Mouse (Mus musculus) hindbrain, postnatal 0 days (tissue): Measurements from ENCODE around the gene Tmem242. TPM values are rescaled to one million over a fixed set of nuclear protein-coding genes. Genes with fewer than 3 reads are reported as not detected.

Source experiments
- ATAC-seq: fragments of 200-750 bp; cut with Nextera tagmentation; 2 replicates; pipeline ENCODE4 v1.8.0; 2017; ENCODE audit warnings: mild to moderate bottlenecking, moderate TSS enrichment, moderate library complexity
- DNase-seq: peaks from one replicate; pipeline ENCODE4 v3.0.0-alpha.2; 2015; ENCODE audit warnings: low spot score
- H3K27ac ChIP-seq: fragments of 300-500 bp; sonication (generic); 2 replicates; pipeline ENCODE4 v1.5.1; 2014; ENCODE audit warnings: mild to moderate bottlenecking
- H3K27me3 ChIP-seq: fragments of 300-500 bp; sonication (generic); 2 replicates; pipeline ENCODE4 v1.6.1; 2014; ENCODE audit warnings: low read length, mixed read lengths; ENCODE audit not compliant: insufficient read depth
- H3K36me3 ChIP-seq: fragments of 300-500 bp; sonication (generic); 2 replicates; pipeline ENCODE4 v1.6.1; 2014; ENCODE audit warnings: low read length, mixed read lengths; ENCODE audit not compliant: insufficient read depth
- H3K4me1 ChIP-seq: fragments of 300-500 bp; sonication (generic); 2 replicates; pipeline ENCODE4 v1.6.1; 2014; ENCODE audit warnings: antibody characterized with exemption, low read length, mixed read lengths; ENCODE audit not compliant: insufficient read depth
- H3K4me2 ChIP-seq: fragments of 300-500 bp; sonication (generic); 2 replicates; pipeline ENCODE4 v1.6.1; 2014; ENCODE audit warnings: low read depth, mild to moderate bottlenecking, low read length, moderate library complexity, mixed read lengths
- H3K4me3 ChIP-seq: fragments of 300-500 bp; sonication (generic); 2 replicates; pipeline ENCODE4 v1.5.1; 2014; ENCODE audit warnings: low read length
- H3K9ac ChIP-seq: fragments of 300-500 bp; sonication (generic); replicated peaks from 2 replicates; pipeline ENCODE4 v1.6.1; 2014; ENCODE audit warnings: mild to moderate bottlenecking, low read length, moderate library complexity, mixed read lengths
- H3K9me3 ChIP-seq: fragments of 300-500 bp; sonication (generic); 2 replicates; pipeline ENCODE4 v1.6.1; 2016; ENCODE audit warnings: low read length, mixed read lengths
- CTCF ChIP-seq: IDR thresholded peaks from 2 replicates; pipeline ENCODE4 v1.5.1; 2016; ENCODE audit warnings: antibody characterized with exemption, control low read depth, low read depth
- WGBS: fragments of 180-500 bp; shearing (Covaris S2); extraction: QIAGEN DNeasy Blood & Tissue Kit; methylation state at CpG from one replicate; pipeline ENCODE4 v1.1.7; 2014; 5-methylcytosine and 5-hydroxymethylcytosine counted together
- microRNA-seq, 2 experiments: library from miRNA; unstranded; fragments of <30 nt; microRNA quantifications; one replicate each; pipeline ENCODE4; 2016
- polyA plus RNA-seq: library from polyadenylated mRNA; unstranded; fragments of >200 nt; fragmentation: Nextera tagmentation; extraction: Ambion mirVana; gene quantifications from 2 replicates; pipeline ENCODE4 v1.2.1, GENCODE M21; 2015
- total RNA-seq: library from RNA; depleted of rRNA; stranded (reverse); fragments of >200 nt; gene quantifications from 2 replicates; pipeline ENCODE4 v1.2.3, GENCODE M21; 2014; rRNA removed

The Tmem242 gene
- total and polyA plus RNA-seq, 2 experiments from 2014 or later: 57.0 to 134 TPM

- no peaks in the 10 kb centered on the region for H3K27me3 ChIP-seq
- no peak for TF ChIP-seq CTCF
- H3K27ac ChIP-seq: no peak overlapping the region
- H3K9ac ChIP-seq: no peak overlapping the region
- no peaks in the 10 kb centered on the region for H3K4me1 ChIP-seq
- no peak for ATAC-seq
- H3K36me3 ChIP-seq: no peaks in the 10 kb centered on the region
- H3K9me3 ChIP-seq: no peaks in the 10 kb centered on the region
- 49% methylated on average over 7 of the region's 7 CpGs for WGBS
- H3K4me2 ChIP-seq: no peak overlapping the region
- no peak for DNase-seq
- H3K4me3 ChIP-seq: no peak overlapping the region
Observed at GRCm38 (mm10) chr17:5371521-5371920, 68.5 kb downstream of the Tmem242 start.

- no peak overlapping the region for H3K4me2 ChIP-seq
- no peak for TF ChIP-seq CTCF
- no peaks in the 10 kb centered on the region for H3K4me1 ChIP-seq
- H3K27me3 ChIP-seq: no peaks in the 10 kb centered on the region
- no peaks in the 10 kb centered on the region for H3K36me3 ChIP-seq
- 63% methylated on average over 4 of the region's 4 CpGs for WGBS
- H3K27ac ChIP-seq: no peak overlapping the region
- DNase-seq: no peak
- ATAC-seq: no peak
- H3K4me3 ChIP-seq: no peak overlapping the region
- no peaks in the 10 kb centered on the region for H3K9me3 ChIP-seq
- no peak overlapping the region for H3K9ac ChIP-seq
Observed at GRCm38 (mm10) chr17:5371032-5371431, 69.0 kb downstream of the Tmem242 start.

- Histone ChIP-seq H3K27ac (no peak overlapping the region), H3K9ac (no peak overlapping the region), H3K9me3 (no peaks in the 10 kb centered on the region), H3K27me3 (no peaks in the 10 kb centered on the region), H3K4me3 (no peak overlapping the region), H3K4me2 (no peak overlapping the region), H3K36me3 (no peaks in the 10 kb centered on the region), H3K4me1 (no peaks in the 10 kb centered on the region)
- peak; percentile 29; the same call in 1 of the 2 replicates for ATAC-seq
- no peak for DNase-seq
- WGBS: 65% methylated on average over 8 of the region's 8 CpGs
- TF ChIP-seq CTCF: no peak
Observed at GRCm38 (mm10) chr17:5365992-5366398, 74.1 kb downstream of the Tmem242 start.

Small RNA genes lying within 50 kb of the gene (microRNA-seq; reads per million reads assigned to microRNA genes)
- 0 reads per million in 2 experiments for gene Gm22475

Other genes starting within 250 kb of the Tmem242 start
- gene Ldhal6b, start 21.5 kb downstream of the Tmem242 start, total RNA-seq: 0.84 and 1.5 TPM in 2 replicates
- not detected in 2 replicates for gene Ldhal6b, start 21.5 kb downstream of the Tmem242 start, polyA plus RNA-seq
- gene Zdhhc14, start 52.3 kb upstream of the Tmem242 start, total RNA-seq: 19.7 and 20.5 TPM in 2 replicates
- gene Zdhhc14, start 52.3 kb upstream of the Tmem242 start, polyA plus RNA-seq: 8.6 and 9.7 TPM in 2 replicates